Mouse (Mus musculus) liver, postnatal 0 days (tissue): Measurements from ENCODE around the gene Bach2.

ENCODE experiments used
- CTCF ChIP-seq: sonication (generic); IDR thresholded peaks from 2 replicates; pipeline ENCODE4 v1.5.1; 2016; ENCODE audit warnings: antibody characterized with exemption, low read depth
- EP300 ChIP-seq: IDR thresholded peaks from 2 replicates; pipeline ENCODE4 v1.6.1; 2016; ENCODE audit warnings: antibody characterized with exemption, low read depth, mild to moderate bottlenecking

DNA sequence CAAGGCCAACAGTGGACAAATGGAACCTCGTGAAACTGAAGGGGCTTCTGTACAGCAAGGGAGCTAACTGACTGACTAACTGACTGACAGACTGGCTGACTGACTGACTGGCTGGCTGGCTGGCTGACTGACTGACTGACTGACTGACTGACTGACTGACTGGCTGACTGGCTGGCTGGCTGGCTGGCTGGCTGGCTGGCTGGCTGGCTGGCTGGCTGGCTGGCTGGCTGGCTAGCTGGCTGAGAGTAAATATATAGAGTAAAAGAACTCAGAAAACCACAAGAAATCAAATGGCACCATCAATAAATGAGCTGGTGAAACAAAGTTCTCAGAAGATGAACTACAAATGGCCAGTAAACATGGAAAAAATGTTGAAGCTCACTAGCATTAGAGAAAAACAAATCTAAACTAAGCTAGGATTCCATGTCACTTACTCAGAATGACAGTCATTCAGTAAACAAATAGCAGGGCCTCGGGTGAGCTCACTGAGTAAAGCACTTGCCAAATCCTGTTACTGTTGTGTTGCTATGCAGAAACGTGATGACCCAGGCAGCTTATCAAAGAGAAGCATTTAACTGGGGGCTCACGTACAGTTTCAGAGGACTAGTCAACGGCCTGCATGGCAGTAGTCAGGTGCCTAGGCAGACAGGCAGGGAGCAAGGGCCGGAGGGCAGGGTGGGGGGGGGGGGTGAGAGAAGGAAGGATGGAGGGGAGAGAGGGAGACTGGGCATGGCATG, 280.4 kb downstream of the Bach2 start:
- no peak for TF ChIP-seq CTCF
- no peak for TF ChIP-seq EP300
